Mouse (Mus musculus) forebrain, embryonic 16.5 days (tissue): ENCODE data around the gene Tgfb3. TPM values are rescaled to one million over a fixed set of nuclear protein-coding genes. Genes with fewer than 3 reads are reported as not detected.

Experiments used
- ATAC-seq: fragments of 200-750 bp; cut with Nextera tagmentation; 2 replicates; pipeline ENCODE4 v1.8.0; 2017; ENCODE audit warnings: mild to moderate bottlenecking, moderate library complexity
- H3K27ac ChIP-seq: fragments of 300-500 bp; sonication (generic); 2 replicates; pipeline ENCODE4 v1.5.1; 2014; ENCODE audit warnings: low read length, control low read depth
- H3K27me3 ChIP-seq: fragments of 300-500 bp; sonication (generic); replicated peaks from 2 replicates; pipeline ENCODE4 v1.6.1; 2014; ENCODE audit warnings: low read length; ENCODE audit not compliant: control insufficient read depth, insufficient read depth
- H3K36me3 ChIP-seq: fragments of 300-500 bp; sonication (generic); 2 replicates; pipeline ENCODE4 v1.6.1; 2014; ENCODE audit not compliant: control insufficient read depth, insufficient read depth
- H3K4me1 ChIP-seq: fragments of 300-500 bp; sonication (generic); replicated peaks from 2 replicates; pipeline ENCODE4 v1.6.1; 2014; ENCODE audit warnings: low read length; ENCODE audit not compliant: control insufficient read depth, insufficient read depth
- H3K4me2 ChIP-seq: fragments of 300-500 bp; sonication (generic); 2 replicates; pipeline ENCODE4 v1.6.1; 2014; ENCODE audit warnings: mild to moderate bottlenecking, low read length, control low read depth
- H3K4me3 ChIP-seq: fragments of 300-500 bp; sonication (generic); replicated peaks from 2 replicates; pipeline ENCODE4 v1.5.1; 2014; ENCODE audit warnings: mild to moderate bottlenecking, low read length, control low read depth
- H3K9ac ChIP-seq: fragments of 300-500 bp; sonication (generic); replicated peaks from 2 replicates; pipeline ENCODE4 v1.6.1; 2014; ENCODE audit warnings: low read depth, low read length, control low read depth
- H3K9me3 ChIP-seq: fragments of 300-500 bp; sonication (generic); 2 replicates; pipeline ENCODE4 v1.6.1; 2016; ENCODE audit warnings: low read length; ENCODE audit not compliant: control insufficient read depth
- WGBS: fragments of 180-500 bp; shearing (Covaris S2); extraction: QIAGEN DNeasy Blood & Tissue Kit; methylation state at CpG from one replicate; pipeline ENCODE4 v1.1.7; 2014; 5-methylcytosine and 5-hydroxymethylcytosine counted together
- polyA plus RNA-seq: library from polyadenylated mRNA; unstranded; fragments of >200 nt; fragmentation: Nextera tagmentation; extraction: Ambion mirVana; gene quantifications from 2 replicates; pipeline ENCODE4 v1.2.1, GENCODE M21; 2015

Tgfb3 gene
- polyA plus RNA-seq, 1 experiment from 2014 or later: 7.2 TPM

GRCm38 (mm10) chr12:86104297-86104696, 25.5 kb upstream of the Tgfb3 start:
- Histone ChIP-seq H3K4me1 (peaks cover 11% of the 10 kb centered on the region), H3K36me3 (no peaks in the 10 kb centered on the region), H3K9me3 (no peaks in the 10 kb centered on the region), H3K27ac (no peak overlapping the region), H3K4me3 (no peak overlapping the region), H3K27me3 (no peaks in the 10 kb centered on the region), H3K4me2 (no peak overlapping the region), H3K9ac (no peak overlapping the region)
- 79% methylated on average over 11 of the region's 11 CpGs for WGBS
- ATAC-seq: no peak

- no peak for ATAC-seq
- Histone ChIP-seq H3K4me1 (peaks cover 11% of the 10 kb centered on the region), H3K9me3 (no peaks in the 10 kb centered on the region), H3K4me3 (no peak overlapping the region), H3K27me3 (no peaks in the 10 kb centered on the region), H3K27ac (no peak overlapping the region), H3K36me3 (no peaks in the 10 kb centered on the region), H3K4me2 (no peak overlapping the region), H3K9ac (no peak overlapping the region)
- WGBS: 43% methylated on average over 8 of the region's 8 CpGs
These were observed 25.0 kb upstream of the Tgfb3 start for GRCm38 (mm10) chr12:86103852-86104251.

- H3K27me3 ChIP-seq: no peaks in the 10 kb centered on the region
- no peak overlapping the region for H3K27ac ChIP-seq
- WGBS: 8% methylated on average over 11 of the region's 11 CpGs
- peaks cover 11% of the 10 kb centered on the region for H3K4me1 ChIP-seq
- H3K36me3 ChIP-seq: no peaks in the 10 kb centered on the region
- no peaks in the 10 kb centered on the region for H3K9me3 ChIP-seq
- H3K4me3 ChIP-seq: no peak overlapping the region
- H3K9ac ChIP-seq: no peak overlapping the region
- ATAC-seq: no peak
- no peak overlapping the region for H3K4me2 ChIP-seq
These were observed 24.6 kb upstream of the Tgfb3 start for GRCm38 (mm10) chr12:86103391-86103790.

- H3K27ac ChIP-seq: no peak overlapping the region
- H3K27me3 ChIP-seq: no peaks in the 10 kb centered on the region
- no peak overlapping the region for H3K9ac ChIP-seq
- H3K4me1 ChIP-seq: peaks cover 11% of the 10 kb centered on the region
- H3K36me3 ChIP-seq: no peaks in the 10 kb centered on the region
- H3K9me3 ChIP-seq: no peaks in the 10 kb centered on the region
- no peak overlapping the region for H3K4me2 ChIP-seq
- no peak overlapping the region for H3K4me3 ChIP-seq
- WGBS: 78% methylated on average over 8 of the region's 8 CpGs
- no peak for ATAC-seq
These were observed 23.8 kb upstream of the Tgfb3 start for GRCm38 (mm10) chr12:86102686-86103085.

GRCm38 (mm10) chr12:86100711-86101110, 21.9 kb upstream of the Tgfb3 start:
- Histone ChIP-seq H3K4me3 (no peak overlapping the region), H3K27me3 (no peaks in the 10 kb centered on the region), H3K4me2 (no peak overlapping the region), H3K4me1 (peaks cover 11% of the 10 kb centered on the region), H3K36me3 (no peaks in the 10 kb centered on the region), H3K9me3 (no peaks in the 10 kb centered on the region), H3K9ac (no peak overlapping the region), H3K27ac (no peak overlapping the region)
- no peak for ATAC-seq
- 78% methylated on average over 3 of the region's 3 CpGs for WGBS

GRCm38 (mm10) chr12:86097781-86098180, 18.9 kb upstream of the Tgfb3 start:
- Histone ChIP-seq H3K27me3 (no peaks in the 10 kb centered on the region), H3K36me3 (no peaks in the 10 kb centered on the region), H3K9me3 (no peaks in the 10 kb centered on the region), H3K27ac (no peak overlapping the region), H3K9ac (no peak overlapping the region), H3K4me2 (no peak overlapping the region), H3K4me1 (no peaks in the 10 kb centered on the region), H3K4me3 (no peak overlapping the region)
- 61% methylated on average over 11 of the region's 11 CpGs for WGBS
- no peak for ATAC-seq

GRCm38 (mm10) chr12:86095806-86096205, 17.0 kb upstream of the Tgfb3 start:
- ATAC-seq: no peak
- Histone ChIP-seq H3K9ac (no peak overlapping the region), H3K9me3 (no peaks in the 10 kb centered on the region), H3K27me3 (no peaks in the 10 kb centered on the region), H3K27ac (no peak overlapping the region), H3K4me1 (peaks cover 3% of the 10 kb centered on the region; the same call in 1 of the 2 replicates), H3K4me3 (no peak overlapping the region), H3K36me3 (no peaks in the 10 kb centered on the region), H3K4me2 (no peak overlapping the region)
- 95% methylated on average over 4 of the region's 4 CpGs for whole genome bisulfite sequencing

- WGBS: 95% methylated on average over 4 of the region's 4 CpGs
- Histone ChIP-seq H3K9me3 (no peaks in the 10 kb centered on the region), H3K4me1 (peaks cover 3% of the 10 kb centered on the region; the same call in 1 of the 2 replicates), H3K27me3 (no peaks in the 10 kb centered on the region), H3K4me2 (no peak overlapping the region), H3K4me3 (no peak overlapping the region), H3K9ac (no peak overlapping the region), H3K27ac (no peak overlapping the region), H3K36me3 (no peaks in the 10 kb centered on the region)
- ATAC-seq: no peak
These were observed 15.2 kb upstream of the Tgfb3 start for GRCm38 (mm10) chr12:86094075-86094474.

- Histone ChIP-seq H3K4me2 (no peak overlapping the region), H3K27me3 (no peaks in the 10 kb centered on the region), H3K36me3 (no peaks in the 10 kb centered on the region), H3K27ac (no peak overlapping the region), H3K4me3 (no peak overlapping the region), H3K4me1 (peaks cover 3% of the 10 kb centered on the region; the same call in 1 of the 2 replicates), H3K9me3 (no peaks in the 10 kb centered on the region), H3K9ac (no peak overlapping the region)
- 31% methylated on average over 18 of the region's 18 CpGs for WGBS
- ATAC-seq: no peak
These were observed 12.8 kb upstream of the Tgfb3 start for GRCm38 (mm10) chr12:86091601-86092132.

- H3K27ac ChIP-seq: no peak overlapping the region
- H3K9me3 ChIP-seq: no peaks in the 10 kb centered on the region
- H3K9ac ChIP-seq: no peak overlapping the region
- H3K4me1 ChIP-seq: peaks cover 6% of the 10 kb centered on the region; the same call in 1 of the 2 replicates
- no peak overlapping the region for H3K4me2 ChIP-seq
- H3K4me3 ChIP-seq: no peak overlapping the region
- no peaks in the 10 kb centered on the region for H3K27me3 ChIP-seq
- 69% methylated on average over 4 of the region's 4 CpGs for WGBS
- no peak for ATAC-seq
- no peaks in the 10 kb centered on the region for H3K36me3 ChIP-seq
These were observed 11.9 kb upstream of the Tgfb3 start for GRCm38 (mm10) chr12:86090764-86091163.
